8 mouse cellular contexts compared by ENCODE assay signal in genomic region chr17:24250988-24251319, GRCm38 (mm10). TPM values are rescaled to one million over a fixed set of nuclear protein-coding genes. Genes with fewer than 3 reads are reported as not detected.
DNase-seq lines count a peak whose midpoint lies in the region; ATAC-seq and TF ChIP-seq lines count a peak whose summit lies in the region.

No protein-coding gene starts in this region.

- peak overlapping the region; percentile 69 for H3K4me2 ChIP-seq in lung, embryonic 16.5 days (ENCODE audit: low read depth, low read length)
- peak overlapping the region; percentile 73 for H3K4me2 ChIP-seq in neural tube, embryonic 15.5 days

- peak overlapping the region; percentile 66 for H3K4me3 ChIP-seq in lung, embryonic 16.5 days (ENCODE audit: low read length)
- peak overlapping the region; percentile 93 for H3K4me3 ChIP-seq in embryonic fibroblast, embryonic 13.5 days (ENCODE audit: insufficient read depth, low read length)
- peak overlapping the region; percentile 64 for H3K4me3 ChIP-seq in limb, embryonic 10.5 days
- peak overlapping the region; percentile 89 for H3K4me3 ChIP-seq in neural tube, embryonic 15.5 days (replicated peaks)

- H3K27ac ChIP-seq in lung, embryonic 16.5 days (ENCODE audit: low read length), result peak overlapping the region; percentile 54
- 0 out of 2 replicates have a peak overlapping the region, but pooled peaks have one; percentile 15 for H3K27ac ChIP-seq in embryonic fibroblast, embryonic 13.5 days (ENCODE audit: insufficient read depth, low read length)
- peak overlapping the region; percentile 96 for H3K27ac ChIP-seq in limb, embryonic 10.5 days
- H3K27ac ChIP-seq in neural tube, embryonic 15.5 days (replicated peaks), result peak overlapping the region; percentile 69

- WGBS in lung, embryonic 16.5 days, result under 1% methylated on average over 32 of the region's 32 CpGs
- under 1% methylated on average over 32 of the region's 32 CpGs for WGBS in limb, embryonic 10.5 days
- under 1% methylated on average over 32 of the region's 32 CpGs for WGBS in neural tube, embryonic 15.5 days

- H3K4me1 ChIP-seq in lung, embryonic 16.5 days (replicated peaks; ENCODE audit: control insufficient read depth, insufficient read depth, low read length), result peaks cover 10% of the 10 kb centered on the region
- H3K4me1 ChIP-seq in embryonic fibroblast, embryonic 13.5 days (ENCODE audit: control insufficient read depth, insufficient read depth, low read length), result no peaks in the 10 kb centered on the region
- H3K4me1 ChIP-seq in limb, embryonic 10.5 days, result peaks cover 9% of the 10 kb centered on the region
- peaks cover 18% of the 10 kb centered on the region for H3K4me1 ChIP-seq in neural tube, embryonic 15.5 days

- no peak for TF ChIP-seq CTCF in embryonic fibroblast, embryonic 13.5 days (IDR thresholded peaks at IDR 0.05; ENCODE audit: borderline replicate concordance, insufficient read depth, low read length)

- H3K36me3 ChIP-seq in lung, embryonic 16.5 days (ENCODE audit: control insufficient read depth, insufficient read depth, low read length), result peaks cover 27% of the 10 kb centered on the region
- H3K36me3 ChIP-seq in limb, embryonic 10.5 days, result peaks cover 38% of the 10 kb centered on the region
- H3K36me3 ChIP-seq in neural tube, embryonic 15.5 days, result peaks cover 5% of the 10 kb centered on the region; the same call in 1 of the 2 replicates

- no peak for ATAC-seq in lung, embryonic 16.5 days (ENCODE audit: low read depth)
- peak; percentile 55 for ATAC-seq in neural tube, embryonic 15.5 days (ENCODE audit: low FRiP score)
- no peak for ATAC-seq in monocyte, adult 5-6 weeks (replicated peaks; ENCODE audit: insufficient number of reproducible peaks, low FRiP score, low TSS enrichment, poor library complexity, severe bottlenecking)

- no peaks in the 10 kb centered on the region for H3K27me3 ChIP-seq in lung, embryonic 16.5 days (ENCODE audit: control insufficient read depth, insufficient read depth, low read depth, low read length)
- no peaks in the 10 kb centered on the region for H3K27me3 ChIP-seq in limb, embryonic 10.5 days (ENCODE audit: low read depth, poor library complexity, severe bottlenecking)
- H3K27me3 ChIP-seq in neural tube, embryonic 15.5 days (replicated peaks), result no peaks in the 10 kb centered on the region

- DNase-seq in lung, postnatal 14 days, result no peak
- no peak for DNase-seq in limb, embryonic 10.5 days (ENCODE audit: low spot score)
- no peak for DNase-seq in right cerebral cortex, postnatal 4 days
- no peak for DNase-seq in urinary bladder, adult 18-20 months (ENCODE audit: low spot score in 2 of 2)

- peak; percentile 84; the same call in 1 of the 2 replicates for TF ChIP-seq POLR2A in embryonic fibroblast, embryonic 13.5 days (IDR thresholded peaks at IDR 0.05; ENCODE audit: low read depth, low read length)

- H3K9ac ChIP-seq in lung, embryonic 16.5 days (ENCODE audit: low read length), result peak overlapping the region; percentile 76
- peak overlapping the region; percentile 74 for H3K9ac ChIP-seq in neural tube, embryonic 15.5 days (replicated peaks)

- no peaks in the 10 kb centered on the region for H3K9me3 ChIP-seq in lung, embryonic 16.5 days (ENCODE audit: control insufficient read depth, low read length)
- H3K9me3 ChIP-seq in limb, embryonic 10.5 days (replicated peaks), result no peaks in the 10 kb centered on the region
- no peaks in the 10 kb centered on the region for H3K9me3 ChIP-seq in neural tube, embryonic 15.5 days (replicated peaks)

RNA-seq across cellular contexts. Expression of gene Ccnf, which starts 0.3 kb away (rescaled TPM):
- polyA plus RNA-seq in lung, embryonic 16.5 days (2015; fragmentation: Nextera tagmentation; extraction: Ambion mirVana), result 75.2 and 81.5 TPM in 2 replicates
- polyA plus RNA-seq in embryonic fibroblast, embryonic 13.5 days (2011; ENCODE audit: insufficient read length, low read depth, missing spikeins), result 23.5 and 24.2 TPM in 2 replicates
- polyA plus RNA-seq in limb, embryonic 10.5 days (2016; fragmentation: Nextera tagmentation; extraction: Ambion mirVana), result 117 and 120 TPM in 2 replicates
- polyA plus RNA-seq in neural tube, embryonic 15.5 days (2015; fragmentation: Nextera tagmentation; extraction: Ambion mirVana), result 13.4 and 26.3 TPM in 2 replicates
- total RNA-seq in monocyte, adult 5-6 weeks (2017), result 1.6 to 4.6 TPM (median 2.0 TPM) in 3 replicates

RNA-seq across cellular contexts. Expression of gene Tedc2, which starts 30.3 kb away (rescaled TPM):
- 11.3 and 13.0 TPM in 2 replicates for polyA plus RNA-seq in lung, embryonic 16.5 days (2015; fragmentation: Nextera tagmentation; extraction: Ambion mirVana)
- polyA plus RNA-seq in embryonic fibroblast, embryonic 13.5 days (2011; ENCODE audit: insufficient read length, low read depth, missing spikeins), result 7.9 and 9.2 TPM in 2 replicates
- polyA plus RNA-seq in limb, embryonic 10.5 days (2016; fragmentation: Nextera tagmentation; extraction: Ambion mirVana), result 24.1 and 24.5 TPM in 2 replicates
- polyA plus RNA-seq in neural tube, embryonic 15.5 days (2015; fragmentation: Nextera tagmentation; extraction: Ambion mirVana), result 8.8 and 10.7 TPM in 2 replicates
- total RNA-seq in monocyte, adult 5-6 weeks (2017), result 2.9 to 6.6 TPM (median 3.1 TPM) in 3 replicates

RNA-seq across cellular contexts. Expression of gene Ntn3, which starts 41.6 kb away (rescaled TPM):
- 3.3 and 3.8 TPM in 2 replicates for polyA plus RNA-seq in lung, embryonic 16.5 days (2015; fragmentation: Nextera tagmentation; extraction: Ambion mirVana)
- 2.9 and 4.1 TPM in 2 replicates for polyA plus RNA-seq in embryonic fibroblast, embryonic 13.5 days (2011; ENCODE audit: insufficient read length, low read depth, missing spikeins)
- 6.7 and 10.7 TPM in 2 replicates for polyA plus RNA-seq in limb, embryonic 10.5 days (2016; fragmentation: Nextera tagmentation; extraction: Ambion mirVana)
- polyA plus RNA-seq in neural tube, embryonic 15.5 days (2015; fragmentation: Nextera tagmentation; extraction: Ambion mirVana), result 5.9 and 6.0 TPM in 2 replicates
- total RNA-seq in monocyte, adult 5-6 weeks (2017), result not detected in 3 replicates

RNA-seq across cellular contexts. Expression of gene Tbc1d24, which starts 45.6 kb away (rescaled TPM):
- 4.6 and 6.4 TPM in 2 replicates for polyA plus RNA-seq in lung, embryonic 16.5 days (2015; fragmentation: Nextera tagmentation; extraction: Ambion mirVana)
- polyA plus RNA-seq in embryonic fibroblast, embryonic 13.5 days (2011; ENCODE audit: insufficient read length, low read depth, missing spikeins), result 10.9 and 14.0 TPM in 2 replicates
- 3.9 and 8.7 TPM in 2 replicates for polyA plus RNA-seq in limb, embryonic 10.5 days (2016; fragmentation: Nextera tagmentation; extraction: Ambion mirVana)
- polyA plus RNA-seq in neural tube, embryonic 15.5 days (2015; fragmentation: Nextera tagmentation; extraction: Ambion mirVana), result 21.0 and 24.0 TPM in 2 replicates
- total RNA-seq in monocyte, adult 5-6 weeks (2017), result 0.68 to 1.0 TPM (median 0.96 TPM) in 3 replicates

Comparison
In these comparisons a context has a peak if more than half of its experiments do, and no peak if none do; other contexts are left out.
1. H3K27ac ChIP-seq: peak in every context shown above with its lines; median percentile 96 in limb, embryonic 10.5 days; 69 in neural tube, embryonic 15.5 days; 54 in lung, embryonic 16.5 days; 15 in embryonic fibroblast, embryonic 13.5 days.